ENCODE assay signal across 16 mouse cellular contexts in the genomic region with DNA sequence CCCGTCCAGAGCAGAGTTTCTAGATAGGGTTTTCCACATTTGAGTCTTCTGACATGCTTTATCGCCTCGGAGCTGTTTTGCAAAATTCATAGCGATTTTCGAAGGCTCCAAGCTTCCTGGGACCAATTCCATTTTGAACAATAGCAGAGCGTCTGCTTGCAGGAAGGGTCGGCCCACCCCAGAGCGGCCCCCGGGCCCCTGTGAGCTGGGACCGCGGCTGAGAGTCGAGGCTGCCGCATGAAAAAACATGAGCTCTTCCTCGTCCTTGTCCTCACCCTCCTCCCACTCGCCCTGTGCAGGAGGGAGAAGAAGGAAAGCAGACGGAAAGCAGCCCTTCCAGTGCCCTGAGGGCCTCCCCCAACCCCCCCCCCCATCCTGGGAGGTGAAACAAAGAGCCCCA. TPM values are rescaled to one million over a fixed set of nuclear protein-coding genes. Genes with fewer than 3 reads are reported as not detected.
DNase-seq lines count a peak whose midpoint lies in the region; ATAC-seq lines count a peak whose summit lies in the region.
"Had no signal": no experiment of that assay in that cellular context is flagged by ENCODE, and none has a peak within 500 bp of the region (broad histone marks: within the 10 kb centered on the region; RNA-seq: fewer than 3 reads in every experiment).

No protein-coding gene starts in this region.

- 7% methylated on average over 16 of the region's 16 CpGs for WGBS in heart, embryonic 10.5 days
- WGBS in limb, embryonic 12.5 days: 17% methylated on average over 15 of the region's 16 CpGs
- 14% methylated on average over 16 of the region's 16 CpGs for WGBS in limb, embryonic 10.5 days
- 17% methylated on average over 16 of the region's 16 CpGs for WGBS in limb, embryonic 13.5 days
- WGBS in stomach, embryonic 15.5 days: 11% methylated on average over 15 of the region's 16 CpGs

- no peak overlapping the region for H3K9ac ChIP-seq in limb, embryonic 12.5 days (replicated peaks)
- H3K9ac ChIP-seq in limb, embryonic 13.5 days: 0 out of 2 replicates have a peak overlapping the region, but pooled peaks have one; percentile 51
- H3K9ac ChIP-seq in stomach, embryonic 15.5 days: no peak overlapping the region
- H3K9ac ChIP-seq: liver, embryonic 13.5 days had no signal

- no peaks in the 10 kb centered on the region for H3K9me3 ChIP-seq in heart, embryonic 10.5 days
- H3K9me3 ChIP-seq in limb, embryonic 12.5 days: no peaks in the 10 kb centered on the region
- H3K9me3 ChIP-seq in limb, embryonic 10.5 days (replicated peaks): no peaks in the 10 kb centered on the region
- no peaks in the 10 kb centered on the region for H3K9me3 ChIP-seq in limb, embryonic 13.5 days
- no peaks in the 10 kb centered on the region for H3K9me3 ChIP-seq in stomach, embryonic 15.5 days
- H3K9me3 ChIP-seq: liver, embryonic 13.5 days had no signal

- peak overlapping the region; percentile 6 for H3K4me3 ChIP-seq in heart, embryonic 10.5 days
- no peak overlapping the region for H3K4me3 ChIP-seq in limb, embryonic 12.5 days (replicated peaks)
- H3K4me3 ChIP-seq in limb, embryonic 10.5 days: no peak overlapping the region
- H3K4me3 ChIP-seq in limb, embryonic 13.5 days: no peak overlapping the region
- H3K4me3 ChIP-seq in stomach, embryonic 15.5 days (replicated peaks): no peak overlapping the region
- H3K4me3 ChIP-seq: liver, embryonic 13.5 days had no signal

- ATAC-seq in limb, embryonic 12.5 days (ENCODE audit: insufficient number of reproducible peaks, insufficient read depth, low FRiP score, low TSS enrichment, low read depth): no peak
- no peak for ATAC-seq in limb, embryonic 13.5 days (ENCODE audit: low FRiP score, low read depth)
- ATAC-seq in stomach, embryonic 15.5 days (ENCODE audit: insufficient read depth, low FRiP score, low read depth): no peak
- ATAC-seq: intestine, embryonic 16.5 days had no signal

- H3K36me3 ChIP-seq in heart, embryonic 10.5 days: no peaks in the 10 kb centered on the region
- no peaks in the 10 kb centered on the region for H3K36me3 ChIP-seq in limb, embryonic 12.5 days
- H3K36me3 ChIP-seq in limb, embryonic 10.5 days: no peaks in the 10 kb centered on the region
- no peaks in the 10 kb centered on the region for H3K36me3 ChIP-seq in limb, embryonic 13.5 days
- H3K36me3 ChIP-seq in stomach, embryonic 15.5 days: no peaks in the 10 kb centered on the region
- H3K36me3 ChIP-seq: liver, embryonic 13.5 days had no signal

- peaks cover 40% of the 10 kb centered on the region for H3K27me3 ChIP-seq in heart, embryonic 10.5 days (ENCODE audit: insufficient read depth, poor library complexity, severe bottlenecking)
- H3K27me3 ChIP-seq in limb, embryonic 12.5 days: peaks cover 46% of the 10 kb centered on the region
- peaks cover 64% of the 10 kb centered on the region for H3K27me3 ChIP-seq in limb, embryonic 10.5 days (ENCODE audit: low read depth, poor library complexity, severe bottlenecking)
- peaks cover 34% of the 10 kb centered on the region for H3K27me3 ChIP-seq in limb, embryonic 13.5 days
- H3K27me3 ChIP-seq in stomach, embryonic 15.5 days (replicated peaks): peaks cover 4% of the 10 kb centered on the region; the same call in 1 of the 2 replicates

- peak overlapping the region; percentile 27 for H3K4me2 ChIP-seq in limb, embryonic 12.5 days
- peak overlapping the region; percentile 7; the same call in 1 of the 2 replicates for H3K4me2 ChIP-seq in limb, embryonic 13.5 days (replicated peaks)
- H3K4me2 ChIP-seq in stomach, embryonic 15.5 days: peak overlapping the region; percentile 21; the same call in 1 of the 2 replicates
- H3K4me2 ChIP-seq: liver, embryonic 13.5 days had no signal

- H3K27ac ChIP-seq in heart, embryonic 10.5 days: peak overlapping the region; percentile 29; the same call in 1 of the 2 replicates
- no peak overlapping the region for H3K27ac ChIP-seq in limb, embryonic 12.5 days
- H3K27ac ChIP-seq in limb, embryonic 10.5 days: no peak overlapping the region
- no peak overlapping the region for H3K27ac ChIP-seq in limb, embryonic 13.5 days
- no peak overlapping the region for H3K27ac ChIP-seq in stomach, embryonic 15.5 days
- H3K27ac ChIP-seq: liver, embryonic 13.5 days had no signal

- peaks cover 19% of the 10 kb centered on the region for H3K4me1 ChIP-seq in heart, embryonic 10.5 days
- H3K4me1 ChIP-seq in limb, embryonic 12.5 days (replicated peaks): peaks cover 25% of the 10 kb centered on the region
- H3K4me1 ChIP-seq in limb, embryonic 10.5 days: peaks cover 43% of the 10 kb centered on the region
- H3K4me1 ChIP-seq in limb, embryonic 13.5 days: peaks cover 16% of the 10 kb centered on the region
- 0 out of 2 replicates have a peak, but pooled peaks cover 5% of the 10 kb centered on the region for H3K4me1 ChIP-seq in stomach, embryonic 15.5 days

- DNase-seq in heart, embryonic 10.5 days (ENCODE audit: low spot score): no peak
- DNase-seq in heart, adult 18-20 months: no peak
- no peak for DNase-seq in limb, embryonic 10.5 days (ENCODE audit: low spot score)
- DNase-seq in ovary, postnatal 10 days (ENCODE audit: low spot score): no peak
- DNase-seq in right cerebral cortex, adult 18-20 months: no peak
- DNase-seq: cerebellum, adult 9-11 months; layer of hippocampus, postnatal 36 days; liver, embryonic 13.5 days; lung, postnatal 36 days; right cerebral cortex, postnatal 25 days had no signal

RNA-seq across cellular contexts. Expression of a gene that starts 8.0 kb away (rescaled TPM):
- polyA plus RNA-seq in heart, embryonic 10.5 days (2016; fragmentation: Nextera tagmentation; extraction: Ambion mirVana): 0.20 TPM in 1 of 2 replicates, not detected in the other
- not detected for total RNA-seq in heart, adult 18-20 months (2021)
- not detected in 2 replicates for polyA plus RNA-seq in limb, embryonic 12.5 days (2016; fragmentation: Nextera tagmentation; extraction: Ambion mirVana)
- polyA plus RNA-seq in limb, embryonic 10.5 days (2016; fragmentation: Nextera tagmentation; extraction: Ambion mirVana): not detected in 2 replicates
- polyA plus RNA-seq in limb, embryonic 13.5 days (2015; fragmentation: Nextera tagmentation; extraction: Ambion mirVana): 0.23 TPM in 2 replicates
- not detected in 2 replicates for polyA plus RNA-seq in stomach, embryonic 15.5 days (2015; fragmentation: Nextera tagmentation; extraction: Ambion mirVana)
- total RNA-seq: gastrocnemius, postnatal 4 days had no signal
- polyA plus RNA-seq: C2C12; intestine, embryonic 16.5 days; liver, embryonic 13.5 days had no signal

RNA-seq across cellular contexts. Expression of a gene that starts 38.0 kb away (rescaled TPM):
- polyA plus RNA-seq in heart, embryonic 10.5 days (2016; fragmentation: Nextera tagmentation; extraction: Ambion mirVana): 0.10 and 0.35 TPM in 2 replicates
- under 1 TPM; 0.15 to 0.33 TPM for total RNA-seq in heart, adult 18-20 months (2021)
- 1.0 and 1.2 TPM in 2 replicates for polyA plus RNA-seq in limb, embryonic 12.5 days (2016; fragmentation: Nextera tagmentation; extraction: Ambion mirVana)
- 0.04 and 0.13 TPM in 2 replicates for polyA plus RNA-seq in limb, embryonic 10.5 days (2016; fragmentation: Nextera tagmentation; extraction: Ambion mirVana)
- polyA plus RNA-seq in limb, embryonic 13.5 days (2015; fragmentation: Nextera tagmentation; extraction: Ambion mirVana): 0.75 and 0.99 TPM in 2 replicates
- polyA plus RNA-seq in stomach, embryonic 15.5 days (2015; fragmentation: Nextera tagmentation; extraction: Ambion mirVana): 0.14 TPM in 2 replicates
- polyA plus RNA-seq: liver, embryonic 13.5 days had no signal
